Mouse (Mus musculus) mouse trophoblast stem cell (cell line): ENCODE results near the gene Abca12.

ENCODE experiments used
- in situ Hi-C, 2 experiments: fragments of 300-500 bp; cut with MseI, MboI; formaldehyde crosslinking; loops; 2 replicates in 1 of 2; 3 replicates in 1 of 2; pipeline ENCODE4 v1.15.1; 2025

The Abca12 gene

GRCm38 (mm10) chr1:71338548-71339340 lies 76.0 kb downstream of the Abca12 start:
- in situ Hi-C loops = no loop called here

- in situ Hi-C loops = no loop called here
Observed at GRCm38 (mm10) chr1:71330349-71330748, 84.4 kb downstream of the Abca12 start.

GRCm38 (mm10) chr1:71312171-71312570 lies 102.5 kb downstream of the Abca12 start:
- in situ Hi-C loops = no loop called here

- in situ Hi-C loops = no loop called here
Observed at GRCm38 (mm10) chr1:71310614-71311013, 104.1 kb downstream of the Abca12 start.

GRCm38 (mm10) chr1:71307362-71307761 lies 107.3 kb downstream of the Abca12 start:
- in situ Hi-C loops = no loop called here

GRCm38 (mm10) chr1:71306196-71306595 lies 108.5 kb downstream of the Abca12 start:
- in situ Hi-C loops = no loop called here

- in situ Hi-C loops = no loop called here
Observed at GRCm38 (mm10) chr1:71304588-71304987, 110.1 kb downstream of the Abca12 start.

- in situ Hi-C loops = loop anchor here in 1 of 2 experiments (25.0 kb wide), 1 partner anchor 840 kb away; no protein-coding TSS in a partner anchor
Observed at GRCm38 (mm10) chr1:71297021-71297420, 117.7 kb downstream of the Abca12 start.

GRCm38 (mm10) chr1:71296585-71296984 lies 118.1 kb downstream of the Abca12 start:
- in situ Hi-C loops = loop anchor here in 1 of 2 experiments (25.0 kb wide), 1 partner anchor 841 kb away; no protein-coding TSS in a partner anchor

- in situ Hi-C loops = loop anchor here in 1 of 2 experiments (25.0 kb wide), 1 partner anchor 845 kb away; no protein-coding TSS in a partner anchor
Observed at GRCm38 (mm10) chr1:71291917-71292316, 122.8 kb downstream of the Abca12 start.

- in situ Hi-C loops = loop anchor here (10.0 to 25.0 kb wide), 3 partner anchors 215 to 855 kb away; no protein-coding TSS in a partner anchor
Observed at GRCm38 (mm10) chr1:71289511-71289910, 125.2 kb downstream of the Abca12 start.

- in situ Hi-C loops = loop anchor here in 1 of 2 experiments (25.0 kb wide), 1 partner anchor 860 kb away; no protein-coding TSS in a partner anchor
Observed at GRCm38 (mm10) chr1:71276940-71277339, 137.8 kb downstream of the Abca12 start.

- in situ Hi-C loops = no loop called here
Observed at GRCm38 (mm10) chr1:71272550-71272949, 142.2 kb downstream of the Abca12 start.

GRCm38 (mm10) chr1:71272077-71272476 lies 142.6 kb downstream of the Abca12 start:
- in situ Hi-C loops = no loop called here

GRCm38 (mm10) chr1:71270083-71270482 lies 144.6 kb downstream of the Abca12 start:
- in situ Hi-C loops = no loop called here

- in situ Hi-C loops = no loop called here
Observed at GRCm38 (mm10) chr1:71266630-71267029, 148.1 kb downstream of the Abca12 start.

- in situ Hi-C loops = no loop called here
Observed at GRCm38 (mm10) chr1:71263532-71263931, 151.2 kb downstream of the Abca12 start.

- in situ Hi-C loops = no loop called here
Observed at GRCm38 (mm10) chr1:71244647-71245046, 170.1 kb downstream of the Abca12 start.

- in situ Hi-C loops = no loop called here
Observed at GRCm38 (mm10) chr1:71241396-71241795, 173.3 kb downstream of the Abca12 start.

- in situ Hi-C loops = no loop called here
Observed at GRCm38 (mm10) chr1:71239586-71239985, 175.1 kb downstream of the Abca12 start.

GRCm38 (mm10) chr1:71235335-71235734 lies 179.4 kb downstream of the Abca12 start:
- in situ Hi-C loops = no loop called here

GRCm38 (mm10) chr1:71231211-71231610 lies 183.5 kb downstream of the Abca12 start:
- in situ Hi-C loops = no loop called here

- in situ Hi-C loops = no loop called here
Observed at GRCm38 (mm10) chr1:71203581-71203980, 211.1 kb downstream of the Abca12 start.
